Mouse (Mus musculus) lung, adult 2 months (tissue): ENCODE results near the gene Fst. TPM values are rescaled to one million over a fixed set of nuclear protein-coding genes. Genes with fewer than 3 reads are reported as not detected.

ENCODE experiments used
- DNase-seq: peaks from one replicate; pipeline ENCODE4 v3.0.0; 2022
- H3K4me1 ChIP-seq: fragments of 200-500 bp; 2 replicates; pipeline ENCODE4 v1.6.1; 2011; ENCODE audit warnings: low read length; ENCODE audit not compliant: control insufficient read depth, insufficient read depth
- H3K4me3 ChIP-seq: fragments of 200-500 bp; replicated peaks from 2 replicates; pipeline ENCODE3; 2011; ENCODE audit warnings: low read depth, mild to moderate bottlenecking, control low read depth, low read length; ENCODE audit errors: extremely low read depth
- CTCF ChIP-seq: fragments of 200-500 bp; IDR thresholded peaks from 2 replicates; pipeline ENCODE4 v1.5.1; 2011; ENCODE audit warnings: mild to moderate bottlenecking, low read length, control low read depth; ENCODE audit not compliant: insufficient read depth
- POLR2A ChIP-seq: fragments of 200-500 bp; IDR thresholded peaks from 2 replicates; pipeline ENCODE4 v1.6.1; 2011; ENCODE audit warnings: low read depth, mild to moderate bottlenecking, control low read depth, low read length, borderline replicate concordance; ENCODE audit errors: extremely low read depth
- WGBS: fragments of 180-500 bp; shearing (Covaris S2); methylation state at CpG from one replicate; pipeline ENCODE4 v1.1.7; 2018; 5-methylcytosine and 5-hydroxymethylcytosine counted together
- polyA plus RNA-seq: library from polyadenylated mRNA; depleted of rRNA; stranded (reverse); fragments of >200 nt; gene quantifications from 2 replicates; pipeline ENCODE4 v1.2.3, GENCODE M21; 2012

Fst gene
- polyA plus RNA-seq, 1 experiment: 2.1 TPM

- peak; percentile 23 for DNase-seq
Measured at GRCm38 (mm10) chr13:114460306-114460892, 1.6 kb upstream of the Fst start.

GRCm38 (mm10) chr13:114459701-114460160, 980 bp upstream of the Fst start:
- peaks cover 4% of the 10 kb centered on the region for H3K4me1 ChIP-seq
- no peak for DNase-seq
- TF ChIP-seq POLR2A (no peak), CTCF (no peak)

More at GRCm38 (mm10) chr13:114460306-114460892, 1.6 kb upstream of the Fst start:
- Histone ChIP-seq H3K4me3 (peak overlapping the region; percentile 18), H3K4me1 (peaks cover 4% of the 10 kb centered on the region)
- no peak for TF ChIP-seq CTCF
- no peak for TF ChIP-seq POLR2A
- under 1% methylated on average over 29 of the region's 29 CpGs for WGBS

GRCm38 (mm10) chr13:114458291-114458885, 363 bp downstream of the Fst start:
- Histone ChIP-seq H3K4me1 (peaks cover 4% of the 10 kb centered on the region), H3K4me3 (peak overlapping the region; percentile 48)
- TF ChIP-seq POLR2A: no peak
- no peak for TF ChIP-seq CTCF
- peak; percentile 43 for DNase-seq
- under 1% methylated on average over 56 of the region's 56 CpGs for WGBS

More at GRCm38 (mm10) chr13:114459701-114460160, 980 bp upstream of the Fst start:
- 2% methylated on average over 16 of the region's 16 CpGs for WGBS
- peak overlapping the region; percentile 9 for H3K4me3 ChIP-seq

DNA sequence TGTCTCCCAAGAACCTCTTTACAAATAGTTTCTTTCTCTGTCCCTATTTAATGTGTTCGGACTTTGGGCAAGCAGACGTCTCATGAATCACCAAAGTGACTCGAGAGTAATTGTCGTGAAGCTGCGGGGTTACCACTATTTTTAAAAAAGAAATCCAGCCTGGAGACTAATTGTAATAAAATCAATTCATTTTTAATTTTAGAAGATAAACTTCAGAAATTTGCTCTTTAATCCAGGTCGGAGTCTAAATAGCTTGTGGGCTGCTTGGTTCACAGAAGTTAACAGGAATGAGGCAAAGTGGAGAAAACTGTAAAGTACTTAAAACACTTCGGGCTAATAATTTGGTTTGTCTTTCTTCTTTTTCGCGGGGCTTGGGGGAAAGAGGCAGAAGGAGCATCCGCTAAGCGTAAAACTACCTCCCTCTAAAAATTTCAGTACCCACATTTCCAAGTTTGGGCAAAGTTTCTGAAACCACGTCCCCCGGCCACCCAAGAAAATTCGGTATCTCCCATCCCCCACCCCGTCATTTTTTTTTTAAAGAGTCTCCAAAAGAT, 1.1 kb downstream of the Fst start:
- TF ChIP-seq CTCF: no peak
- no peak for TF ChIP-seq POLR2A
- WGBS: 3% methylated on average over 15 of the region's 15 CpGs
- H3K4me3 ChIP-seq: peak overlapping the region; percentile 1
- no peak for DNase-seq
- peaks cover 4% of the 10 kb centered on the region for H3K4me1 ChIP-seq

- Histone ChIP-seq H3K4me1 (peaks cover 4% of the 10 kb centered on the region), H3K4me3 (peak overlapping the region; percentile 1)
- DNase-seq: peak; percentile 44
- TF ChIP-seq CTCF: no peak
- no peak for TF ChIP-seq POLR2A
- 2% methylated on average over 44 of the region's 44 CpGs for WGBS
Measured at GRCm38 (mm10) chr13:114456766-114457566, 1.8 kb downstream of the Fst start.

DNA sequence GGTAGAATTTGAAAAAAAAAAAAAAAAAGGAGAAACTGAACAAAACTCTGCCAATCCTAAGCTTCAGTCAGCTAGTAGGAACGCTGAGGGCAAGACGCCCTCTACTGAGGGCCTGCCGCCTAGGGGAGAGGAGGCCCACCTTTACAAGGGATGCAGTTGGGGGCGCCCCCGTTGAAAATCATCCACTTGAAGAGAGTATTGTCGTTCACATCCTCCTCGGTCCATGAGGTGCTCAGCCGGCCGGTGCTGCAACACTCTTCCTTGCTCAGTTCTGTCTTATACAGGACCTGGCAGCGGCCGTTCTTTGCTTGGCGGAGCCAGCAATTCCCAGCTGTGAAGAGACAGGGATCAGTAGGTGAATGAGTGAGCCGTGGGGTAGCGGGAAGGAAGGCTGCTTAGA, 2.5 kb downstream of the Fst start:
- H3K4me1 ChIP-seq: peaks cover 4% of the 10 kb centered on the region
- DNase-seq: peak; percentile 30
- 4% methylated on average over 14 of the region's 14 CpGs for WGBS
- TF ChIP-seq POLR2A (no peak), CTCF (no peak)
- no peak overlapping the region for H3K4me3 ChIP-seq

GRCm38 (mm10) chr13:114455788-114456187, 3.0 kb downstream of the Fst start:
- Histone ChIP-seq H3K4me1 (peaks cover 4% of the 10 kb centered on the region), H3K4me3 (no peak overlapping the region)
- DNase-seq: no peak
- TF ChIP-seq CTCF (no peak), POLR2A (no peak)
- 55% methylated on average over 13 of the region's 13 CpGs for WGBS

- TF ChIP-seq POLR2A: no peak
- no peak for TF ChIP-seq CTCF
- H3K4me1 ChIP-seq: no peaks in the 10 kb centered on the region
- no peak for DNase-seq
- no peak overlapping the region for H3K4me3 ChIP-seq
- WGBS: 71% methylated on average over 2 of the region's 2 CpGs
Measured at GRCm38 (mm10) chr13:114447213-114447612, 11.5 kb downstream of the Fst start.

- Histone ChIP-seq H3K4me1 (no peaks in the 10 kb centered on the region), H3K4me3 (no peak overlapping the region)
- no peak for DNase-seq
- 65% methylated on average over 5 of the region's 5 CpGs for WGBS
- TF ChIP-seq CTCF: no peak
- TF ChIP-seq POLR2A: no peak
Measured at GRCm38 (mm10) chr13:114432491-114432890, 26.3 kb downstream of the Fst start.
